Mouse (Mus musculus) left cerebral cortex, postnatal 36 days (tissue): ENCODE results near the gene Chrna1. TPM values are rescaled to one million over a fixed set of nuclear protein-coding genes. Genes with fewer than 3 reads are reported as not detected.

Experiments
- DNase-seq, 2 experiments: peaks; one replicate each; pipeline ENCODE4 v3.0.0; 2021 to 2022; ENCODE audit warnings: low spot score in 2 of 2, mixed read lengths in 1 of 2
- intact Hi-C: fragments of 180-260 bp; cut with DNase I; formaldehyde crosslinking; loops from one replicate; pipeline ENCODE4 v1.15.1; 2025
- total RNA-seq, 2 experiments: library from RNA; stranded (reverse); gene quantifications; 2 replicates each; pipeline ENCODE4 v1.2.3; 2021

The Chrna1 gene
- total RNA-seq, 2 experiments from 2014 or later, result 0.09 to 0.10 TPM

- intact Hi-C loops, result loop anchor here (5.0 kb wide), 1 partner anchor 100 kb away; no protein-coding TSS in a partner anchor
- peak; percentile 78 to 79 for DNase-seq
These were observed 12.3 kb upstream of the Chrna1 start for GRCm38 (mm10) chr2:73592231-73593100.

GRCm38 (mm10) chr2:73591246-73591645 is 11.1 kb upstream of the Chrna1 start:
- intact Hi-C loops, result loop anchor here (5.0 kb wide), 1 partner anchor 101 kb away; no protein-coding TSS in a partner anchor
- DNase-seq, result peak in 1 of 2 experiments; percentile 28

GRCm38 (mm10) chr2:73590106-73590505 is 10.0 kb upstream of the Chrna1 start:
- peak in 1 of 2 experiments; percentile 23 for DNase-seq
- intact Hi-C loops, result loop anchor here (5.0 kb wide), 1 partner anchor 102 kb away; no protein-coding TSS in a partner anchor

GRCm38 (mm10) chr2:73588951-73589350 is 8.8 kb upstream of the Chrna1 start:
- DNase-seq, result no peak
- intact Hi-C loops, result no loop called here

GRCm38 (mm10) chr2:73587109-73587506 is 7.0 kb upstream of the Chrna1 start:
- intact Hi-C loops, result no loop called here
- no peak for DNase-seq

GRCm38 (mm10) chr2:73586392-73587108 is 6.4 kb upstream of the Chrna1 start:
- peak in 1 of 2 experiments; percentile 17 for DNase-seq
- intact Hi-C loops, result no loop called here

- peak in 1 of 2 experiments; percentile 56 for DNase-seq
- intact Hi-C loops, result loop anchor here (1.0 kb wide), 1 partner anchor 73 kb away; no protein-coding TSS in a partner anchor
These were observed 5.3 kb upstream of the Chrna1 start for GRCm38 (mm10) chr2:73585347-73585831.

- intact Hi-C loops, result loop anchor here (1.0 to 5.0 kb wide), 2 partner anchors 74 to 163 kb away; no protein-coding TSS in a partner anchor
- DNase-seq, result peak; percentile 75 to 77
These were observed 4.7 kb upstream of the Chrna1 start for GRCm38 (mm10) chr2:73584645-73585346.

GRCm38 (mm10) chr2:73580720-73581119 is 582 bp upstream of the Chrna1 start:
- DNase-seq, result no peak
- intact Hi-C loops, result loop anchor here (5.0 kb wide), 1 partner anchor 167 kb away; no protein-coding TSS in a partner anchor

GRCm38 (mm10) chr2:73579168-73579567 is 970 bp downstream of the Chrna1 start:
- intact Hi-C loops, result loop anchor here (10.0 kb wide), 1 partner anchor 316 kb away; the partner anchor contains the start of gene Atf2
- DNase-seq, result no peak

GRCm38 (mm10) chr2:73574418-73574817 is 5.7 kb downstream of the Chrna1 start:
- DNase-seq, result no peak
- intact Hi-C loops, result loop anchor here (10.0 kb wide), 1 partner anchor 320 kb away; the partner anchor contains the start of gene Atf2

- intact Hi-C loops, result loop anchor here (10.0 kb wide), 1 partner anchor 321 kb away; the partner anchor contains the start of gene Atf2
- DNase-seq, result no peak
These were observed 6.6 kb downstream of the Chrna1 start for GRCm38 (mm10) chr2:73573556-73573955.

- peak; percentile 86 to 87 for DNase-seq
These were observed 7.4 kb downstream of the Chrna1 start for GRCm38 (mm10) chr2:73572539-73573372.

GRCm38 (mm10) chr2:73571901-73572300 is 8.2 kb downstream of the Chrna1 start:
- DNase-seq, result no peak
- intact Hi-C loops, result loop anchor here (10.0 kb wide), 1 partner anchor 323 kb away; the partner anchor contains the start of gene Atf2

More at GRCm38 (mm10) chr2:73572539-73573372, 7.4 kb downstream of the Chrna1 start:
- intact Hi-C loops, result loop anchor here (10.0 kb wide), 1 partner anchor 322 kb away; the partner anchor contains the start of gene Atf2

GRCm38 (mm10) chr2:73571304-73571703 is 8.8 kb downstream of the Chrna1 start:
- DNase-seq, result no peak
- intact Hi-C loops, result loop anchor here (10.0 kb wide), 1 partner anchor 323 kb away; the partner anchor contains the start of gene Atf2

GRCm38 (mm10) chr2:73566989-73567605 is 13.0 kb downstream of the Chrna1 start:
- intact Hi-C loops, result no loop called here
- no peak for DNase-seq

GRCm38 (mm10) chr2:73566162-73566561 is 14.0 kb downstream of the Chrna1 start:
- intact Hi-C loops, result no loop called here
- DNase-seq, result no peak

- intact Hi-C loops, result no loop called here
- no peak for DNase-seq
These were observed 16.4 kb downstream of the Chrna1 start for GRCm38 (mm10) chr2:73563690-73564089.
